Comparison of ENCODE assay signal across 18 mouse cellular contexts in the genomic region with DNA sequence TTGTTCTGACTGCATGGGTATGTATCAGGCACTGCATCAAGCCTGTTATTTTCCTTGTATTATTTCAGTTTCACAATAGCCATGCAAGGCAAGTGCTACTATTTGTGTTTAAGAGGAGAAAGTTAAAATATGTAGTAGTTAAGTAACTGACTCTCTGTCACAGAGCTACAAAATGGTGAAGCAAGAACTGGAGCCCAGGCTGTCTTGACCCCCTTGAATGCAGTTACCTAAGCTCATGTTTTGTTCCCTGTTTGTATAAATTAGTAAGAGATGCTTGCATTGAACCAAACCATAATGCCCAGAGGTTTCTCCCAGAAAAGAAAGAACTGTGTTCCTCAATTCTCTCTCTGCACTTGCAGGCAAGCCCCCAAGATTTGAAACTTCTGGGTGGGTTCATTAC. TPM values are rescaled to one million over a fixed set of nuclear protein-coding genes. Genes with fewer than 3 reads are reported as not detected.
DNase-seq lines count a peak whose midpoint lies in the region; ATAC-seq and TF ChIP-seq lines count a peak whose summit lies in the region.
"Had no signal": no experiment of that assay in that cellular context is flagged by ENCODE, and none has a peak within 500 bp of the region (broad histone marks: within the 10 kb centered on the region; RNA-seq: fewer than 3 reads in every experiment).

No protein-coding gene starts in this region.

- peak overlapping the region; percentile 39; the same call in 1 of the 2 replicates for H3K27ac ChIP-seq in embryonic facial prominence, embryonic 14.5 days (replicated peaks; ENCODE audit: low read depth, low read length)
- no peak overlapping the region for H3K27ac ChIP-seq in embryonic facial prominence, embryonic 10.5 days (replicated peaks)
- peak overlapping the region; percentile 61; the same call in 1 of the 2 replicates for H3K27ac ChIP-seq in embryonic fibroblast, embryonic 13.5 days (ENCODE audit: insufficient read depth, low read length)
- H3K27ac ChIP-seq: embryonic facial prominence, embryonic 12.5 days; forebrain, embryonic 13.5 days; hindbrain, embryonic 13.5 days; intestine, embryonic 15.5 days had no signal

- intact Hi-C loops in heart, postnatal 14 days (cut with DNase I) = no loop called here

- no peak overlapping the region for H3K4me2 ChIP-seq in embryonic facial prominence, embryonic 14.5 days (ENCODE audit: low read depth, low read length)
- H3K4me2 ChIP-seq: embryonic facial prominence, embryonic 12.5 days; forebrain, embryonic 13.5 days; hindbrain, embryonic 13.5 days; intestine, embryonic 15.5 days had no signal

- no peak for DNase-seq in embryonic facial prominence, embryonic 14.5 days (ENCODE audit: low spot score)
- no peak for DNase-seq in embryonic facial prominence, embryonic 10.5 days (ENCODE audit: low spot score)
- no peak for DNase-seq in heart, postnatal 14 days
- no peak for DNase-seq in embryo, embryonic 10.5 days (ENCODE audit: low spot score)
- DNase-seq: adrenal gland, postnatal 14 days; B cell, adult 2 months; cerebellum, adult 2 months; cerebellum, postnatal 10 days; embryo, embryonic 11 days; gastrocnemius, postnatal 10 days had no signal

- no peak for TF ChIP-seq POLR2A in embryonic fibroblast, embryonic 13.5 days (IDR thresholded peaks at IDR 0.05; ENCODE audit: low read depth, low read length)

- H3K9ac ChIP-seq in embryonic facial prominence, embryonic 14.5 days (ENCODE audit: low read depth, low read length) = no peak overlapping the region
- H3K9ac ChIP-seq: embryonic facial prominence, embryonic 12.5 days; forebrain, embryonic 13.5 days; heart, embryonic 13.5 days; hindbrain, embryonic 13.5 days; intestine, embryonic 15.5 days had no signal

- H3K36me3 ChIP-seq in embryonic facial prominence, embryonic 14.5 days (ENCODE audit: control insufficient read depth, insufficient read depth, low read length) = peaks cover 4% of the 10 kb centered on the region; the same call in 1 of the 2 replicates
- no peaks in the 10 kb centered on the region; the same call in 1 of the 2 replicates for H3K36me3 ChIP-seq in embryonic facial prominence, embryonic 10.5 days (replicated peaks)
- H3K36me3 ChIP-seq in megakaryocyte, embryonic 14.5 days (replicated peaks; ENCODE audit: low read length) = peaks cover 59% of the 10 kb centered on the region
- H3K36me3 ChIP-seq: embryonic facial prominence, embryonic 12.5 days; intestine, embryonic 15.5 days had no signal

- H3K27me3 ChIP-seq in embryonic facial prominence, embryonic 14.5 days (replicated peaks; ENCODE audit: control insufficient read depth, insufficient read depth, low read length) = no peaks in the 10 kb centered on the region
- peaks cover 20% of the 10 kb centered on the region for H3K27me3 ChIP-seq in embryonic facial prominence, embryonic 10.5 days (replicated peaks; ENCODE audit: low read depth, poor library complexity, severe bottlenecking)
- no peaks in the 10 kb centered on the region for H3K27me3 ChIP-seq in megakaryocyte, embryonic 14.5 days (replicated peaks)
- H3K27me3 ChIP-seq: heart, embryonic 13.5 days; intestine, embryonic 15.5 days had no signal

- H3K4me1 ChIP-seq in embryonic facial prominence, embryonic 14.5 days (ENCODE audit: control insufficient read depth, insufficient read depth, low read length) = 0 out of 2 replicates have a peak, but pooled peaks cover 5% of the 10 kb centered on the region
- H3K4me1 ChIP-seq in embryonic facial prominence, embryonic 10.5 days = peaks cover 10% of the 10 kb centered on the region
- peaks cover 56% of the 10 kb centered on the region for H3K4me1 ChIP-seq in megakaryocyte, embryonic 14.5 days
- peaks cover 8% of the 10 kb centered on the region; the same call in 1 of the 2 replicates for H3K4me1 ChIP-seq in embryonic fibroblast, embryonic 13.5 days (ENCODE audit: control insufficient read depth, insufficient read depth, low read length)

- ATAC-seq in embryonic facial prominence, embryonic 14.5 days (ENCODE audit: low read depth) = no peak
- ATAC-seq in megakaryocyte, adult 5-6 weeks (ENCODE audit: poor library complexity, severe bottlenecking) = no peak
- ATAC-seq: forebrain, embryonic 13.5 days; intestine, embryonic 15.5 days had no signal

- H3K9me3 ChIP-seq in embryonic facial prominence, embryonic 14.5 days (ENCODE audit: control insufficient read depth, low read length) = no peaks in the 10 kb centered on the region
- H3K9me3 ChIP-seq in embryonic facial prominence, embryonic 10.5 days = no peaks in the 10 kb centered on the region
- H3K9me3 ChIP-seq in megakaryocyte, embryonic 14.5 days = no peaks in the 10 kb centered on the region
- H3K9me3 ChIP-seq: embryonic facial prominence, embryonic 12.5 days; forebrain, embryonic 13.5 days; heart, embryonic 13.5 days; hindbrain, embryonic 13.5 days; intestine, embryonic 15.5 days had no signal

- no peak for TF ChIP-seq CTCF in embryonic fibroblast, embryonic 13.5 days (IDR thresholded peaks at IDR 0.05; ENCODE audit: borderline replicate concordance, insufficient read depth, low read length)

- no peak overlapping the region for H3K4me3 ChIP-seq in embryonic facial prominence, embryonic 14.5 days (ENCODE audit: low read depth, low read length)
- H3K4me3 ChIP-seq in embryonic facial prominence, embryonic 10.5 days = no peak overlapping the region
- peak overlapping the region; percentile 51 for H3K4me3 ChIP-seq in megakaryocyte, embryonic 14.5 days (replicated peaks)
- H3K4me3 ChIP-seq in embryonic fibroblast, embryonic 13.5 days (ENCODE audit: insufficient read depth, low read length) = peak overlapping the region; percentile 30; the same call in 1 of the 2 replicates
- H3K4me3 ChIP-seq: embryonic facial prominence, embryonic 12.5 days; forebrain, embryonic 13.5 days; heart, embryonic 13.5 days; hindbrain, embryonic 13.5 days; intestine, embryonic 15.5 days had no signal

RNA-seq across cellular contexts. Expression of gene Sdccag8, which starts 18.8 kb away (rescaled TPM):
- polyA plus RNA-seq in embryonic facial prominence, embryonic 14.5 days (2014; fragmentation: Nextera tagmentation; extraction: Ambion mirVana) = 17.9 and 18.2 TPM in 2 replicates
- 14.6 and 15.6 TPM in 2 replicates for polyA plus RNA-seq in embryonic facial prominence, embryonic 10.5 days (2016; fragmentation: Nextera tagmentation; extraction: Ambion mirVana)
- polyA plus RNA-seq in megakaryocyte, embryonic 14.5 days (2012; ENCODE audit: insufficient read depth, low replicate concordance) = 2.0 and 3.0 TPM in 2 replicates
- total RNA-seq in megakaryocyte, adult 5-6 weeks (2015) = 17.5 and 24.1 TPM in 2 replicates
- total RNA-seq in megakaryocyte, adult 5-6 weeks (2017) = 55.3 and 59.3 TPM in 2 replicates
- 14.0 and 14.3 TPM in 2 replicates for polyA plus RNA-seq in embryonic fibroblast, embryonic 13.5 days (2011; ENCODE audit: insufficient read length, low read depth, missing spikeins)
- 1 to 10 TPM; 5.2 to 5.9 TPM for total RNA-seq in heart, postnatal 14 days (2021)

RNA-seq across cellular contexts. Expression of gene Cep170, which starts 19.4 kb away (rescaled TPM):
- polyA plus RNA-seq in embryonic facial prominence, embryonic 14.5 days (2014; fragmentation: Nextera tagmentation; extraction: Ambion mirVana) = 36.0 and 41.5 TPM in 2 replicates
- 34.3 and 34.9 TPM in 2 replicates for polyA plus RNA-seq in embryonic facial prominence, embryonic 10.5 days (2016; fragmentation: Nextera tagmentation; extraction: Ambion mirVana)
- 1.7 and 3.1 TPM in 2 replicates for polyA plus RNA-seq in megakaryocyte, embryonic 14.5 days (2012; ENCODE audit: insufficient read depth, low replicate concordance)
- 68.3 and 74.4 TPM in 2 replicates for total RNA-seq in megakaryocyte, adult 5-6 weeks (2015)
- total RNA-seq in megakaryocyte, adult 5-6 weeks (2017) = 65.6 and 77.4 TPM in 2 replicates
- polyA plus RNA-seq in embryonic fibroblast, embryonic 13.5 days (2011; ENCODE audit: insufficient read length, low read depth, missing spikeins) = 117 and 137 TPM in 2 replicates
- 10 to 100 TPM; 26.7 to 29.4 TPM for total RNA-seq in heart, postnatal 14 days (2021)

Comparison
In these comparisons a context has a peak if more than half of its experiments do, and no peak if none do; other contexts are left out.
1. H3K4me3 ChIP-seq: peak in megakaryocyte, embryonic 14.5 days (single experiment) and embryonic fibroblast, embryonic 13.5 days (single experiment); none in embryonic facial prominence, embryonic 14.5 days (single experiment) and embryonic facial prominence, embryonic 10.5 days (single experiment).